Mouse (Mus musculus): ENCODE data around the gene Cpne4.

DNA sequence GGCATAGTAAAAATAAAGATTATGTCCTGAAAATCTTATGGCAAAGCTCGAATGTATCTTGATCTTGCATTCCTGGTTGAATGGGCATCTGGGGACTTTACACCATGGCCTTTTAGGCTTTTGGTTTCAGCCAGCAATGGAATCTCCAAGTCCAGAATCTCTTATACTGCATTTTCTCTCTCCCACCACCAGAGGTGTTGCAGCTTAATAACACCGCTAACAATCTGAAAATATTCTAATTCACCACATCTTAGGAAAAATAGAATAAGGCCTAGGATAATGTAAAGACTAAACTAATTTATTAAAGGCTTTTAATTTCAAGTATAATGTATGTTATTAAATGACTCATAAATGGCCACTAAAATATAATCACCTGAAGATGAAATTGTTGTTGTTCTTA is 503.2 kb downstream of the Cpne4 start:
- TF ChIP-seq TAL1 (conservative IDR thresholded peaks at IDR 0.05; ENCODE audit: low read depth, low read length), result no peak
- no peak for TF ChIP-seq GATA1 (IDR thresholded peaks at IDR 0.05; ENCODE audit: borderline replicate concordance, low read length)
- TF ChIP-seq CTCF (IDR thresholded peaks at IDR 0.05; ENCODE audit: low read depth, low read length), result no peak
- no peak for TF ChIP-seq POLR2AphosphoS5 (IDR thresholded peaks at IDR 0.05; ENCODE audit: insufficient replicate concordance, low read depth, low read length)
- TF ChIP-seq GATA2 (IDR thresholded peaks at IDR 0.05; ENCODE audit: borderline replicate concordance, low read depth, low read length), result no peak
